Mouse (Mus musculus) kidney, embryonic 14.5 days (tissue): ENCODE results near the gene Gmpr. TPM values are rescaled to one million over a fixed set of nuclear protein-coding genes. Genes with fewer than 3 reads are reported as not detected.
A peak's percentile ranks its signal among the peaks of the same experiment; 100 is the strongest.

ENCODE experiments used
- ATAC-seq: fragments of 200-750 bp; cut with Nextera tagmentation; 2 replicates; pipeline ENCODE4 v1.8.0; 2017; ENCODE audit warnings: moderate number of reproducible peaks, mild to moderate bottlenecking, moderate TSS enrichment, moderate library complexity; ENCODE audit not compliant: low FRiP score, low TSS enrichment
- H3K27ac ChIP-seq: fragments of 300-500 bp; sonication (generic); 2 replicates; pipeline ENCODE4 v1.5.1; 2014; ENCODE audit warnings: low read depth, mild to moderate bottlenecking, low read length, moderate library complexity, mixed read lengths
- H3K27me3 ChIP-seq: fragments of 300-500 bp; sonication (generic); 2 replicates; pipeline ENCODE4 v1.6.1; 2014; ENCODE audit warnings: mild to moderate bottlenecking, low read length; ENCODE audit not compliant: control insufficient read depth, insufficient read depth
- H3K36me3 ChIP-seq: fragments of 300-500 bp; sonication (generic); 2 replicates; pipeline ENCODE4 v1.6.1; 2014; ENCODE audit warnings: low read length, mixed read lengths; ENCODE audit not compliant: control insufficient read depth, insufficient read depth
- H3K4me1 ChIP-seq: fragments of 300-500 bp; sonication (generic); 2 replicates; pipeline ENCODE4 v1.6.1; 2014; ENCODE audit warnings: low read length, mixed read lengths; ENCODE audit not compliant: control insufficient read depth, insufficient read depth
- H3K4me2 ChIP-seq: fragments of 300-500 bp; sonication (generic); replicated peaks from 2 replicates; pipeline ENCODE4 v1.6.1; 2014; ENCODE audit warnings: low read depth, mild to moderate bottlenecking, low read length
- H3K4me3 ChIP-seq: fragments of 300-500 bp; sonication (generic); 2 replicates; pipeline ENCODE4 v1.5.1; 2014; ENCODE audit warnings: mild to moderate bottlenecking, low read length
- H3K9ac ChIP-seq: fragments of 300-500 bp; sonication (generic); 2 replicates; pipeline ENCODE4 v1.6.1; 2014; ENCODE audit warnings: low read depth, mild to moderate bottlenecking, low read length, moderate library complexity
- H3K9me3 ChIP-seq: fragments of 300-500 bp; sonication (generic); 2 replicates; pipeline ENCODE4 v1.6.1; 2016; ENCODE audit warnings: low read length; ENCODE audit not compliant: control insufficient read depth
- WGBS: fragments of 180-500 bp; shearing (Covaris S2); extraction: QIAGEN DNeasy Blood & Tissue Kit; methylation state at CpG from one replicate; pipeline ENCODE4 v1.1.7; 2014; 5-methylcytosine and 5-hydroxymethylcytosine counted together
- polyA plus RNA-seq: library from polyadenylated mRNA; unstranded; fragments of >200 nt; fragmentation: Nextera tagmentation; extraction: Ambion mirVana; gene quantifications from 2 replicates; pipeline ENCODE4 v1.2.1, GENCODE M21; 2014

The Gmpr gene
- polyA plus RNA-seq, 1 experiment from 2014 or later: 48.9 TPM

DNA sequence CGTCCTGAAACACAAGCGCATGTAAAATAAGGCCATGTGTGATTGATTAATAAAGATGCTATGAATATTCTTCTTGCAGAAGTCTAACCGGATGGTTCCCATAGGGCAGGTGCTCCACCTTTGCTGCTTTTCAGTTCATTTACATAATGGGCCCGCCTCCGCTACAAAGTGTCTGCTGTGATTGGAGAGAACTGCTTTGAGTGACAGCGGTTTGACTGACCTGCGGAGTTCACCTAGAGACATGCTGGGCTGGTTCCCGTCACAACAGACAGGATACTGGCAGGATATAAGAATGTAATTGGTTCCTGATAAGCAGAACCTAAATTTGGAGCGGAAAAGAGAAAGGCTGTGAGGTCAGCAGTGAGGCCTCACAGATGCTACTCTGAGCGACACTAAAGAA, 13.4 kb upstream of the Gmpr start:
- Histone ChIP-seq H3K27me3 (no peaks in the 10 kb centered on the region), H3K9me3 (no peaks in the 10 kb centered on the region), H3K9ac (no peak overlapping the region), H3K27ac (no peak overlapping the region), H3K4me3 (no peak overlapping the region), H3K36me3 (no peaks in the 10 kb centered on the region), H3K4me2 (no peak overlapping the region), H3K4me1 (no peaks in the 10 kb centered on the region)
- 52% methylated on average over 10 of the region's 10 CpGs for WGBS
- no peak for ATAC-seq

DNA sequence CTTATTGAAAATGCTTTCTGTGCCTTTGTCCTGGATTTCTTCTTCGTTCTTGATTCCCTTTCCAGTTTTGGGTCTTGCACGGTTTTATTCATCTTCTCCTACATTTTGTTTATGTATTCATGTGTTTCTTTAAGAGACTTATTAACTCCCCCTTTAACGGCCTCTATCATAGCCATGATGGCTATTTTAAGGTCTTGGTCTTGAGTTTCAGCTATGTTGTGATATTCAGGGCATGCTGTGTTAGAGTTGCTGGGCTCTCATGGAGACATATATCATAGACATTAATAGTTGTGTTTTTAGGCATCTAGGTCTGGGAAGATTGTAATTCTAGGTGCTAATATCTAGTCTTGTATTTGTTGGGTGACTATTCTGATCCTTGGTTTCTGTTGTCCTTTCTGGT, 8.6 kb upstream of the Gmpr start:
- no peaks in the 10 kb centered on the region for H3K27me3 ChIP-seq
- no peaks in the 10 kb centered on the region for H3K4me1 ChIP-seq
- WGBS: 88% methylated on average over 3 of the region's 3 CpGs
- no peak for ATAC-seq
- H3K4me3 ChIP-seq: no peak overlapping the region
- H3K4me2 ChIP-seq: no peak overlapping the region
- H3K9ac ChIP-seq: no peak overlapping the region
- no peak overlapping the region for H3K27ac ChIP-seq
- no peaks in the 10 kb centered on the region for H3K9me3 ChIP-seq
- no peaks in the 10 kb centered on the region for H3K36me3 ChIP-seq

DNA sequence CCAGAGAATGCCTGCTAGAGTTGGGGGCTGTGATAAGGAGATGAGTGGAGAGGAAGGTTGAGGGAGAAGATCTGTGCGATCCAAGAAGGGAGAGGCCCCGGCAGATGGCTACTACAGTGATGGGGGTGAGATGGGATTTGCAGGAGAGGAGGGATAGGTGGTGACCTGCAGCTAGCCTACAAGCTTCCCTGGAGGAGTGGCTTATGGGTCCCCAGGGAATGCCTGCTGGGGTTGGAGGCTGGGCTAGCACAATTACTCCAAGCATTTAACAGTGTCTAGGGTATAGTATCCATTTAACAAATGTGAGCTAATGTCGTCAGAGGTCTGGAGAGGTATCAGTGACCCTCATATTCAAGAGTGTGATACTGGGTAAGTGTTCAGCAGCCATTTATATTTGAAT, 7.9 kb upstream of the Gmpr start:
- WGBS: 95% methylated on average over 3 of the region's 3 CpGs
- H3K36me3 ChIP-seq: no peaks in the 10 kb centered on the region
- H3K4me2 ChIP-seq: no peak overlapping the region
- no peak overlapping the region for H3K27ac ChIP-seq
- H3K4me3 ChIP-seq: no peak overlapping the region
- H3K9ac ChIP-seq: no peak overlapping the region
- no peaks in the 10 kb centered on the region for H3K4me1 ChIP-seq
- no peaks in the 10 kb centered on the region for H3K9me3 ChIP-seq
- ATAC-seq: no peak
- no peaks in the 10 kb centered on the region for H3K27me3 ChIP-seq

DNA sequence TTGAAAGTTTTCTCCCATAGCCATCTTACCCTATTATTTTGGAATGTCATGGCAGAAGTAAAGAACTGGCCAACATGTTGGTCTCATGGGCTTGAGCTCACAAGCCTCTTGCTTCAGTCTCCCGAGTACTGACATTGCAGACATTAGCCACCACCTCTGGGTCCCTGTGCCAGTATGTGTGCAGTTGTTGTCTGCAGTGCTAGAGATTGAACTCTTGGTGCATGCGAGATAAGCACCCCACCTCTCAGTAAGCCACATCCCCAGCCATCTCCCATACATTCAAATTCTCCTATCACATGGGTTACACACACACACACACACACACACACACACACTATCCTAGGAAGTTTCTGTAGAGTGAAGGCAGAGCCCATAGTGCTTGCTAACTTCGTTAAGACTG, 7.3 kb upstream of the Gmpr start:
- H3K27me3 ChIP-seq: no peaks in the 10 kb centered on the region
- ATAC-seq: no peak

DNA sequence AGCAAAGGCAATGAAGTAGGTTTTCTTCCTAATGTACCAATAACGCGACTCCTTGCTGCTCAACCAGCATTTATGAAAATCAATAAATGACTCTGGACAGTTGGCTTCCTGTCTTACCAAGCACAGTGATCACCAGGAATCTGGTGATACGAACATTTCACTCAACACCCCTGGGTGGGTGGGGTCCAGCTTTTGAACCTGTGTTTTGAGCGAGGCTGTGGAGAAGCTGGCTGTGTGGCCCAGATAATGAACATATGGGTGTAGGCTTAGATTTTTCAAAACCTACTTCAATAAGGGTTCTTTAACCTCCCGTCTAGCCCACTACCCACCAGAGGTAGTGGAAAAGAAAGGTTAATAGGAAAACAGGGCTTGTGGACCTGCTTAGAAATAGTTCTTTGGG, 4.5 kb upstream of the Gmpr start:
- no peaks in the 10 kb centered on the region for H3K4me1 ChIP-seq
- H3K9ac ChIP-seq: no peak overlapping the region
- WGBS: 90% methylated on average over 5 of the region's 5 CpGs
- H3K4me2 ChIP-seq: no peak overlapping the region
- ATAC-seq: no peak
- no peaks in the 10 kb centered on the region for H3K27me3 ChIP-seq
- H3K27ac ChIP-seq: no peak overlapping the region
- no peaks in the 10 kb centered on the region for H3K36me3 ChIP-seq
- no peaks in the 10 kb centered on the region for H3K9me3 ChIP-seq
- H3K4me3 ChIP-seq: no peak overlapping the region

More for the DNA sequence above, 7.3 kb upstream of the Gmpr start:
- Histone ChIP-seq H3K9ac (no peak overlapping the region), H3K27ac (no peak overlapping the region), H3K4me1 (no peaks in the 10 kb centered on the region), H3K9me3 (no peaks in the 10 kb centered on the region), H3K36me3 (no peaks in the 10 kb centered on the region), H3K4me3 (no peak overlapping the region), H3K4me2 (no peak overlapping the region)
- 90% methylated on average over 3 of the region's 3 CpGs for WGBS

DNA sequence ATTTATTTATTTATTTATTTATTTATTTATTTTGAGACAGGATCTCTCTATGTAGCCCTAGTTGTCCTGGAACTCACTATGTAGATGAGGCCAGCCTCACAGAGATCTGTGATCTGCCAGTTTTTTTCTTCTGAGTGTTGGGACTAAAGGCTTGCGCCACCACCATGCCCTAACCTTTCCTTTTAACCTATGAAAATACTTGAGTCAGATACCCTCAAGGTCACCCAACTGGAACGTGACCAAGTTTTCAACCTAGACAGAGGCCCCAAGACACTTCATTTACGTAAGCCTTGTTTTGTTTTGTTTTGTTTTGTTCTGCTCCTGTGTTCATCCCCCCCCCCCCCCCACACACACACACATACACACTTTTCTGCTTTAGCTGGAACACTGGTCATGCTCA, 1.7 kb upstream of the Gmpr start:
- no peaks in the 10 kb centered on the region for H3K9me3 ChIP-seq
- WGBS: 88% methylated on average over 3 of the region's 3 CpGs
- ATAC-seq: no peak

DNA sequence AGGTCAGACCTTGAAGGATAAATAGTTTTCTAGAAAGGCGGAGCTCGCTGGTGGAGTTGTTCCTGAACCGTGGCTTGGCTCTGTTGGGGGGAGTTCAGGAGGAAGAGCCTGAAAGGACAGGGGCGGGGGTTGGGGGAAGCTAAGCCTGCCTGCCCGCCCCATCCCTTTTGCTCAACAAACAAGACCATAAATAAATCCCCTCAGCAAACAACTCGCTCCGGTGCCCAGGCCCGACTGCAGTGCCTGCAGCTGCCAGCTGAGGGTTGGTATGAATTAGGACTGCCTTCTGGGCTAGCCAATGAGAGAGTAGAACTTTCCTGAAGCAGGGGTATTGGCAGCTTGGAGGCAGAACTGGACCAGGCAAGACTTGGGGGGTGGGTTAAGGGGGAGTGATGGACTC, 1.3 kb downstream of the Gmpr start:
- ATAC-seq: peak; percentile 51
- H3K4me1 ChIP-seq: peaks cover 23% of the 10 kb centered on the region
- peak overlapping the region; percentile 66 for H3K9ac ChIP-seq
- H3K9me3 ChIP-seq: no peaks in the 10 kb centered on the region
- peak overlapping the region; percentile 33; the same call in 1 of the 2 replicates for H3K27ac ChIP-seq
- under 1% methylated on average over 8 of the region's 8 CpGs for WGBS
- peak overlapping the region; percentile 68 for H3K4me3 ChIP-seq
- peak overlapping the region; percentile 84 for H3K4me2 ChIP-seq
- no peaks in the 10 kb centered on the region for H3K36me3 ChIP-seq
- no peaks in the 10 kb centered on the region for H3K27me3 ChIP-seq

More for the DNA sequence above, 1.7 kb upstream of the Gmpr start:
- no peak overlapping the region for H3K4me3 ChIP-seq
- H3K4me2 ChIP-seq: no peak overlapping the region
- H3K27me3 ChIP-seq: no peaks in the 10 kb centered on the region
- H3K4me1 ChIP-seq: peaks cover 5% of the 10 kb centered on the region
- H3K9ac ChIP-seq: no peak overlapping the region
- no peaks in the 10 kb centered on the region for H3K36me3 ChIP-seq
- H3K27ac ChIP-seq: no peak overlapping the region

DNA sequence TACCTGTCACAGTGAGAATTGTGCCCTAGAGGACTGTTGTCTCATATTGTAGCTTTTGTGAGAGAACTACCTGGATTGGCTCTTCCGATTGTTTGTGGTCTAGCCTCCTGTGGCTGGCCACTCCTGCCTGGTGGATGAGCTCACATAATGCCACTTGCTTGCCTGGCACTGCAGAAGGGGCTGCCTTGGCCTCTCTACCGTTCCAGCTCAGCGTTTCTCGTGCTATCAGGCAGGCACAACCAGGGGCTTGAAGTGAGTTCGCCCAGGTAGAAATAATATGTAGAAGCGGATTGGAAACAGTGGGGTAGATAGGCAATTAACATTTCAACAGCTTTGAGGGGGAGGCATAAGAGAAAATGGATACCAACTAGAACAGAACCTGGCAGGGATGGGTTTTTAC, 2.1 kb downstream of the Gmpr start:
- H3K9ac ChIP-seq: no peak overlapping the region
- H3K9me3 ChIP-seq: no peaks in the 10 kb centered on the region
- no peaks in the 10 kb centered on the region for H3K36me3 ChIP-seq
- no peak overlapping the region for H3K4me2 ChIP-seq
- no peak for ATAC-seq
- peaks cover 23% of the 10 kb centered on the region for H3K4me1 ChIP-seq
- H3K27ac ChIP-seq: no peak overlapping the region
- no peaks in the 10 kb centered on the region for H3K27me3 ChIP-seq
- H3K4me3 ChIP-seq: no peak overlapping the region
- 59% methylated on average over 6 of the region's 6 CpGs for WGBS

DNA sequence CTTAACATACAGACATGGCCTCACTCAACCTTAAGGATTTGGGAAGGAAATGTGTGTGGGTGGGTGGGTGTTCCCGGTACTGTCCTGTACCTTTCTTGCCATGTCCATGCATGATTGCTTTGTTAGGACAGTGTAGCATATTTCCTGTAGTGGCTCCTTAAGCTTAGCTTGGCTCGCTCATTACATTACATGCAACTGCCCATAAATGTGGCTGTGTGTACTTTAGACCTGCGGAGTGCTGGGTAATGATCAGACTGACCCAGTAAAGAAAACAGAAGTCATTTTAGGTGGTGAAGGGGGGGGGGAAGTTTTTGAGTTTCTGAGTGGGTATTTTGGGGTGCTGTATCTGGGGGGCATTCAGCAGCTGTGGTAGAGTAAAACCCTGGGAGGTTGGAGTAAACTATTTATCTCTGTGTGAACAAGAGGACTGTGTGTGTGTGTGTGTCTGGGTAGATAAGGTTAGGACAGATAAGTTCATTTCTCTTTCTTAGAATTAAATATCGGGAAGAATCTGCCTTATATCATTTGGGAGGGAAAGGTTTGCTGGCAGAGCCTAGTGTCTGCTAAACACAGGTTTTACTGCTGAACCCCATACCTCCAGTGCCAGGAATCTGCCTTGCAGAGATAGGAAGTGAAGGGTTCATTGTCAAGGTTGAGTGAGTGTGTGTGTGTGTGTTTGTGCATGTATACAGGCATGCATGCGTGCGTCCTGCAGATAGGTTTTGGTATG, 4.6 kb downstream of the Gmpr start:
- 74% methylated on average over 6 of the region's 6 CpGs for whole genome bisulfite sequencing
- Histone ChIP-seq H3K9ac (no peak overlapping the region), H3K27ac (peak overlapping the region; percentile 32; the same call in 1 of the 2 replicates), H3K4me2 (no peak overlapping the region), H3K4me1 (peaks cover 39% of the 10 kb centered on the region), H3K4me3 (no peak overlapping the region), H3K36me3 (no peaks in the 10 kb centered on the region), H3K9me3 (no peaks in the 10 kb centered on the region), H3K27me3 (no peaks in the 10 kb centered on the region)
- ATAC-seq: no peak
